Mouse (Mus musculus): ENCODE results near the gene Adh5. TPM values are rescaled to one million over a fixed set of nuclear protein-coding genes. Genes with fewer than 3 reads are reported as not detected.

The Adh5 gene
- total and polyA plus RNA-seq, 3 experiments = 27.4 to 154 (median 86.3) TPM

- no peaks in the 10 kb centered on the region for H3K36me3 ChIP-seq (replicated peaks)
- no peaks in the 10 kb centered on the region for H3K4me1 ChIP-seq (ENCODE audit: insufficient read depth, low read depth, low read length)
- H3K27me3 ChIP-seq (ENCODE audit: insufficient read depth, low read length) = peaks cover 9% of the 10 kb centered on the region; the same call in 1 of the 2 replicates
- TF ChIP-seq POLR2AphosphoS5 (IDR thresholded peaks at IDR 0.05; ENCODE audit: insufficient replicate concordance, low read depth, low read length) (no peak), TAL1 (conservative IDR thresholded peaks at IDR 0.05; ENCODE audit: low read depth, low read length) (no peak), GATA1 (IDR thresholded peaks at IDR 0.05; ENCODE audit: borderline replicate concordance, low read length) (no peak), GATA2 (IDR thresholded peaks at IDR 0.05; ENCODE audit: borderline replicate concordance, low read depth, low read length) (no peak), CTCF (IDR thresholded peaks at IDR 0.05; ENCODE audit: low read depth, low read length) (no peak)
- no peak for ATAC-seq (ENCODE audit: extremely low read depth, insufficient number of reproducible peaks, low FRiP score, poor library complexity, severe bottlenecking)
- no peak overlapping the region for H3K4me3 ChIP-seq (ENCODE audit: low read depth, low read length)
- DNase-seq (ENCODE audit: low spot score) = no peak
- H3K9me3 ChIP-seq (replicated peaks) = no peaks in the 10 kb centered on the region
Measured at GRCm38 (mm10) chr3:138410211-138410610, 32.7 kb upstream of the Adh5 start.

- ATAC-seq (ENCODE audit: extremely low read depth, insufficient number of reproducible peaks, low FRiP score, poor library complexity, severe bottlenecking) = no peak
- Histone ChIP-seq H3K27me3 (ENCODE audit: insufficient read depth, low read length) (no peaks in the 10 kb centered on the region; the same call in 1 of the 2 replicates), H3K4me1 (ENCODE audit: insufficient read depth, low read depth, low read length) (no peaks in the 10 kb centered on the region), H3K4me3 (ENCODE audit: low read depth, low read length) (no peak within 1 kb of the TSS), H3K9me3 (replicated peaks) (no peaks in the 10 kb centered on the region), H3K36me3 (replicated peaks) (no peaks in the 10 kb centered on the region)
- TF ChIP-seq GATA1 (IDR thresholded peaks at IDR 0.05; ENCODE audit: borderline replicate concordance, low read length) (no peak), CTCF (IDR thresholded peaks at IDR 0.05; ENCODE audit: low read depth, low read length) (no peak), TAL1 (conservative IDR thresholded peaks at IDR 0.05; ENCODE audit: low read depth, low read length) (no peak), POLR2AphosphoS5 (IDR thresholded peaks at IDR 0.05; ENCODE audit: insufficient replicate concordance, low read depth, low read length) (no peak)
- DNase-seq (ENCODE audit: low spot score) = no peak
Measured at GRCm38 (mm10) chr3:138415121-138415690, 27.7 kb upstream of the Adh5 start, which contains the start of gene Adh4. TSS of gene Adh4 (plus strand) at chr3:138415466.

GRCm38 (mm10) chr3:138419369-138419768, 23.5 kb upstream of the Adh5 start:
- Histone ChIP-seq H3K4me1 (ENCODE audit: insufficient read depth, low read depth, low read length) (no peaks in the 10 kb centered on the region), H3K36me3 (replicated peaks) (no peaks in the 10 kb centered on the region), H3K9me3 (replicated peaks) (no peaks in the 10 kb centered on the region), H3K4me3 (ENCODE audit: low read depth, low read length) (no peak overlapping the region), H3K27me3 (ENCODE audit: insufficient read depth, low read length) (no peaks in the 10 kb centered on the region; the same call in 1 of the 2 replicates)
- TF ChIP-seq TAL1 (conservative IDR thresholded peaks at IDR 0.05; ENCODE audit: low read depth, low read length) = no peak
- TF ChIP-seq GATA1 (IDR thresholded peaks at IDR 0.05; ENCODE audit: borderline replicate concordance, low read length) = no peak
- no peak for TF ChIP-seq POLR2AphosphoS5 (IDR thresholded peaks at IDR 0.05; ENCODE audit: insufficient replicate concordance, low read depth, low read length)
- no peak for TF ChIP-seq CTCF (IDR thresholded peaks at IDR 0.05; ENCODE audit: low read depth, low read length)
- TF ChIP-seq GATA2 (IDR thresholded peaks at IDR 0.05; ENCODE audit: borderline replicate concordance, low read depth, low read length) = no peak
- no peak for DNase-seq (ENCODE audit: low spot score)
- no peak for ATAC-seq (ENCODE audit: extremely low read depth, insufficient number of reproducible peaks, low FRiP score, poor library complexity, severe bottlenecking)

GRCm38 (mm10) chr3:138420385-138420784, 22.5 kb upstream of the Adh5 start:
- Histone ChIP-seq H3K4me3 (ENCODE audit: low read depth, low read length) (no peak overlapping the region), H3K27me3 (ENCODE audit: insufficient read depth, low read length) (no peaks in the 10 kb centered on the region; the same call in none of the 2 replicates), H3K4me1 (ENCODE audit: insufficient read depth, low read depth, low read length) (no peaks in the 10 kb centered on the region), H3K36me3 (replicated peaks) (no peaks in the 10 kb centered on the region), H3K9me3 (replicated peaks) (no peaks in the 10 kb centered on the region)
- DNase-seq (ENCODE audit: low spot score) = no peak
- no peak for ATAC-seq (ENCODE audit: extremely low read depth, insufficient number of reproducible peaks, low FRiP score, poor library complexity, severe bottlenecking)
- no peak for TF ChIP-seq GATA2 (IDR thresholded peaks at IDR 0.05; ENCODE audit: borderline replicate concordance, low read depth, low read length)
- TF ChIP-seq CTCF (IDR thresholded peaks at IDR 0.05; ENCODE audit: low read depth, low read length) = no peak
- TF ChIP-seq GATA1 (IDR thresholded peaks at IDR 0.05; ENCODE audit: borderline replicate concordance, low read length) = no peak
- no peak for TF ChIP-seq TAL1 (conservative IDR thresholded peaks at IDR 0.05; ENCODE audit: low read depth, low read length)
- no peak for TF ChIP-seq POLR2AphosphoS5 (IDR thresholded peaks at IDR 0.05; ENCODE audit: insufficient replicate concordance, low read depth, low read length)

GRCm38 (mm10) chr3:138423664-138424063, 19.2 kb upstream of the Adh5 start:
- no peaks in the 10 kb centered on the region for H3K4me1 ChIP-seq (ENCODE audit: insufficient read depth, low read depth, low read length)
- no peak overlapping the region for H3K4me3 ChIP-seq (ENCODE audit: low read depth, low read length)
- H3K27me3 ChIP-seq (ENCODE audit: insufficient read depth, low read length) = peaks cover 10% of the 10 kb centered on the region
- ATAC-seq (ENCODE audit: extremely low read depth, insufficient number of reproducible peaks, low FRiP score, poor library complexity, severe bottlenecking) (no peak), DNase-seq (ENCODE audit: low spot score) (no peak)
- TF ChIP-seq TAL1 (conservative IDR thresholded peaks at IDR 0.05; ENCODE audit: low read depth, low read length) (no peak), CTCF (IDR thresholded peaks at IDR 0.05; ENCODE audit: low read depth, low read length) (no peak), GATA1 (IDR thresholded peaks at IDR 0.05; ENCODE audit: borderline replicate concordance, low read length) (no peak), GATA2 (IDR thresholded peaks at IDR 0.05; ENCODE audit: borderline replicate concordance, low read depth, low read length) (no peak), POLR2AphosphoS5 (IDR thresholded peaks at IDR 0.05; ENCODE audit: insufficient replicate concordance, low read depth, low read length) (no peak)
- no peaks in the 10 kb centered on the region for H3K9me3 ChIP-seq (replicated peaks)
- no peaks in the 10 kb centered on the region for H3K36me3 ChIP-seq (replicated peaks)

- no peak for DNase-seq (ENCODE audit: low spot score)
- H3K27me3 ChIP-seq (ENCODE audit: insufficient read depth, low read length) = peaks cover 10% of the 10 kb centered on the region
- no peak overlapping the region for H3K4me3 ChIP-seq (ENCODE audit: low read depth, low read length)
- ATAC-seq (ENCODE audit: extremely low read depth, insufficient number of reproducible peaks, low FRiP score, poor library complexity, severe bottlenecking) = no peak
- no peaks in the 10 kb centered on the region for H3K9me3 ChIP-seq (replicated peaks)
- H3K4me1 ChIP-seq (ENCODE audit: insufficient read depth, low read depth, low read length) = no peaks in the 10 kb centered on the region
- TF ChIP-seq GATA1 (IDR thresholded peaks at IDR 0.05; ENCODE audit: borderline replicate concordance, low read length) (no peak), GATA2 (IDR thresholded peaks at IDR 0.05; ENCODE audit: borderline replicate concordance, low read depth, low read length) (no peak), CTCF (IDR thresholded peaks at IDR 0.05; ENCODE audit: low read depth, low read length) (no peak), POLR2AphosphoS5 (IDR thresholded peaks at IDR 0.05; ENCODE audit: insufficient replicate concordance, low read depth, low read length) (no peak), TAL1 (conservative IDR thresholded peaks at IDR 0.05; ENCODE audit: low read depth, low read length) (no peak)
- no peaks in the 10 kb centered on the region for H3K36me3 ChIP-seq (replicated peaks)
Measured at GRCm38 (mm10) chr3:138424247-138424646, 18.6 kb upstream of the Adh5 start.
